Mouse (Mus musculus): ENCODE measurements at regions not wholly inside any gene's neighbourhood (a gene's known extent, or its start where the extent isn't known, plus 50 kb on each side); places are given as distances from the start of the nearest gene placed in this dataset.

DNA sequence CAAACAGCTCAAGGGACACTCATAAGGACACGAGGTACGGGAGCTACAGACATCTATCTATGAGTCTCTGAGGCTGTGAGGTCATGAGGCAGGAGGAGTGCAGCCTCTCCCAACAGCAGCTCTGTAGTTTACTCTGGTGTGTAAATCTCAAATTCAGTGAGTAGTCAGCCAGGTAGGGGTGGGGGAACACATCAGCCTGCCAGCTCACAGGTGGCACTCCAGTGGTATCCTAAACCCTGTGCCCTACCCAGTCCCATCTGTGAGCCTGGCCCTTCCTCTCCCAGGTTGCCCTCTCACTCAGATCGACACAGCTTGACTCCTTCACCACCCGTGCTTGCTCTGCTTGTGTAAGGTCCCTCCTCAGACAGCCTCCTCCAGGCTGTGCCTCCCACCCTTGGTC lies 202.2 kb downstream of the Sipa1l2 start:
- no peak for DNase-seq (ENCODE audit: low spot score in 2 of 2)

DNA sequence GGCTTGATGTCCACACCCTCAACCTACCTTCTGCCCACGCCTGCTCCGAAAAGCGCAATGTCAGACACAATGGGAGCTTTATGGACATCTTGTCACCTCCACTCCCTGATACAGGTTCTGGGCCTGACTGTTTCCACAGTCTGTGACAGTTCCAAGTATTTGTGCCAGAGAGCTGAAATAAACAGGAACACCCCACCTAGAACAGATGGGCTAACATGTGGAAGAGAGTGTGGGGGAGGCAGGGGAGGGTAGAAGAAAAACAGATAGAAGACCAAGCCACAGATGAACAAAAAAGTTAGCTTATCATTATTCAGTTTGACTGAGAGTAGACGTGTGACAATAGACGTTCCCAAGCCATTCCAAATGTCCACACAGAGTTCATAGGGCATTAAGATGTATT lies 204.6 kb downstream of the Sipa1l2 start:
- DNase-seq (ENCODE audit: low spot score in 2 of 2): no peak

DNA sequence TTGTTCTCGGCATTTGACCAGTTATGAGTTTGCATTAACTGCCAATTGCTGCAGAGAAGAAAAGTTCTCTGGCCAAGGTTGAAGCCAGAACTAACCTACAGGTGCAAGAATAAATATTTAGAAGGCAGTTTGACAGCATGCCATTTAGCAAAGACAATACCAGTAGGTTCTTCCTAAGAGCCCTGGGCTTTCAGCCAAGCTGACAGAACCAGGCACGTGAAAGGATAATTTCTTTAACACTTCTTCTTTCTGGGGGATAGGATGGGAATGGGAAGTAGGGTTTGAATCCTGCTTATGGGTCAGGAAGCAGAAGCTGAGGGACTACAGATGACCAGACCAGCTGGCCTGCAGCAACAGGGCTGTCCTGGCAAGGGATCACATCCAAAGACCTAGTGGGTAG lies 210.2 kb downstream of the Sipa1l2 start:
- no peak for DNase-seq (ENCODE audit: low spot score in 2 of 2)

DNA sequence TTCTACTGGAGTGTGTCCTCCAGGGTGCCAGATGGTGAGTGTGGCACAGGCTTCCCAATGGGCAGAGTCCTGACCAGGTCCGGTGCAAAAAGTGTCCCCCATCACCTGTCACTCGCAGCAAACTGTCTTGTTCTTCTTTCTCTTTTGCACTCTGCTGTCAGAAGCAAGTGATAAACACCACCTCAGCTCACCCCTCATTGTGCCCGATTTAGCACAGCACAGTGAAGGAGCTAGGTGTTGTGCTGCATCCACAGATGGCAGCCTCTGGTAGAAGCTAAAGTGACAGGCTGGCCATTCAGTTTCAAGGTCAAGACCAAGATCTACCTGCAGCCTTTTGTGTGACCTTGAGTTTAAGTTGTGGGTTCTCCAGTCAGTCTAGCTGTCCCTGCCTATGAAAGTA lies 211.8 kb downstream of the Sipa1l2 start:
- no peak for DNase-seq (ENCODE audit: low spot score in 2 of 2)

DNA sequence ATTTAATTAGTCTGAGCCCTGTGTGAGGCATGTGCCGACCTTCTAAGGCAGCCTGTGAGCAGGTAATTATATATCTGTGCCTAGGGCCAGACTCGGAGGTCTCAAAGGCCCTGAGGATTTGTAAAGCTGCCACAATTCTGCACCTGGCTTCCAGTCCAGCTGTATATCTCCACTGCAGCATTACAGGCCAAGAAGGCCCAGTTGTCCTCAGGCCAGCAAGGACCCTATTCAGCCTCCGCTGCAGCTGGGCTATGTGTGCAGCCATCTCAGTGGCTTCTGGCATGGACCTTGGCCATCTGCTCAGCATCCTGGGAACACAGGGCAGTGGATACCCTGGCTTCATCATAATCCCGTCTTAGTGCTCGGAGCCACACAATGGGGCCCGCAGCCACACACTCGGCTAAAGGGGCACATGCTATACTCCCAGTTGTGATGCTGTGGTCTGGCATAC lies 214.5 kb downstream of the Sipa1l2 start:
- peak; percentile 66 to 68 for DNase-seq (ENCODE audit: low spot score in 2 of 2)

DNA sequence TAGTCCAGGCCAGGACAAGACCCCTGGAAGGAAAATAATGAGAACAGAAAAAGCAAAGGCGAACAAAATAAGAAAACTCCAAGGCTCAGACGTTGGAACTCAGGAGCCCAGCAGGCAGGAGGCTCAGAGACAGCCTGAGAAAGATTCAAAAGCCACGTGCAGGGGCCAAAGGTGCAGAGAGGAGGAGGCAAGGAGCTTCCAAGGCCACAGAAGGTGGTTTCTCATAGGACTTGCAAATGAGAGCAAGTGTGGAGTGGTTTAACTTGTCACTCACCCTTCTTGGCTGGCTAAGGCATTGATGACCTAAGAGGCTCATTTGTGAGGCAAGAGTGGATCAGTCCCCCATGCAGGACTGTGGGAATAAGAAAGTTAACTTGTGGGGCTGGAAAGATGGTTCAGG lies 217.3 kb downstream of the Sipa1l2 start:
- DNase-seq (ENCODE audit: low spot score in 2 of 2): no peak

DNA sequence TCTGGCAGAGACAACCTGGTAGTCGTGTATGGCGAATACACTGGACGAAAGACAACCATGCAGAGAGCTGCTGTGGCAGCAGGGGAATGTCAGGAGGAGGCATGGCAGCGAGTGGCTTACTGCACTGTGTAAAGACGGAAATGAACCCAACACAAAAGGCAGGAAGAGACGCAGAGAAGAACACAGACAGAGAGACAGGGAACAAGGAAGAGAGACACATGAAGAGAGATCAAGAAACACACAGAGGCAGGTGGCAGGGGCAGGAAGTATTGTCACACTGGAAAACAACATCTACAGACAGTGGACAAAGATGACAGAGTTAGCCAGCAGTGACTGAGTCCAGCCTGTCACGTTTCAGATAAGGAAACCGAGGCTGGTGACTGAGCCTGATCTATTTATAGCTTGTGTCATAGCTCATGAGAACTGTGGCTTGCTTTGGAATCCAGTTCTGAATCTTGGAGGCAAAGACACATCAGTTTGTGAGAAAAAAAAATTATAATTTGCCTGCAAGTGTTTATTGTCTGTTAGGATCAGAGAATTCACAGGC lies 218.0 kb downstream of the Sipa1l2 start:
- DNase-seq (ENCODE audit: low spot score in 2 of 2): no peak

DNA sequence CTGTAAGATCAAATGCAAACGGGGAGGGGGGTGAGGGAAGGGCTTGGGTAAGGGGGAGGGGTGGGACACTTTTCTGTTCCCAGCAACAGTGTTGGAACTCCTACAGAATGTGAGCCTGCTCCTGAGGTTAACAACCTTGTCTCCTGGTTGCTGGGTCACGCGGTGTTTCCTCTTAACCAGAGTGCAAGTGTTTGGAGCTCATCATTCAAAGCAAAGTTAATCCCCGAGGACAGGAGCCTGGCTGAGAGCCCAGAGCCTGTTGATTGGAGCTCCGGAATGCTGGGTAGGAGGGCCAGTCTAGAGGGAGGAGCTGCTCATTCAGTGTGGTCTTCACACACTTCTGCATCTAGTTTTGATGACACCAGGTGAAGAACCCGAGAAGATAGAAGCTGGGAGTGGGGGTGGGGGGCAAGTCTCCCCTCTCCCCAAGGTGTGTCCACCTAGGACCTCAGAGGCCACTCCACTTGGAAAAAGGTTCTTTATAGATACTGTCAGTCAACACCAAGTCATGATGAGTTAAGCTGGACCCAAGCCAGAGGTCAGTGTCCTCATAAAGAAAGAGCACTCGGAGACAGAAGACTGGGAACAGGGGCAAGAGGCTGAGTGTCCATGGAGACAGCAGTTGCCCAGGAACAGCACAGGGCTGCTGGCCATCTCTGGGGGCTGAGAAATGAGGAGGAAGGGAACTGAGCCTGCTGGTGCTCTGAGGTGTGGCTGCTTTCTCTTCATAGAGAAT lies 220.2 kb downstream of the Sipa1l2 start:
- peak; percentile 51 to 58 for DNase-seq (ENCODE audit: low spot score in 2 of 2)

DNA sequence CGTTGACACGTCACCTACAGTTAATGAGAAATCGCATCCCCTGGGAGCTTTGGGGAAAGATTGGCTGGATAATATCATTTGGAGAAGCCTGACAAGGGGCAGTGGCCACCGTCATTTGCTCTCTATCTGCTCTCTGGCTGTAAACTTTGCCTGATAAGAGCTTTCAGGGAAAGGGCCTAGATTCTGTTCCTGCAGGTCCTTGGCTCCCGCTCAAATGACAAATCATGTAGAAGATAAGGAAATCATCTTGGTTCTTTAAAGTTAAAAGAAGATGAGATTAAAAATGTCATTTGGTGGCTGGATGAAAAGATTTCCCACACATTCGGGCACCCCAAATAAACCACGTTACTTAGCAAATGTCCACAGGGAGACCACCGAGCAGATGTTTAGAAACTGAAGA lies 223.4 kb downstream of the Sipa1l2 start:
- no peak for DNase-seq (ENCODE audit: low spot score in 2 of 2)

DNA sequence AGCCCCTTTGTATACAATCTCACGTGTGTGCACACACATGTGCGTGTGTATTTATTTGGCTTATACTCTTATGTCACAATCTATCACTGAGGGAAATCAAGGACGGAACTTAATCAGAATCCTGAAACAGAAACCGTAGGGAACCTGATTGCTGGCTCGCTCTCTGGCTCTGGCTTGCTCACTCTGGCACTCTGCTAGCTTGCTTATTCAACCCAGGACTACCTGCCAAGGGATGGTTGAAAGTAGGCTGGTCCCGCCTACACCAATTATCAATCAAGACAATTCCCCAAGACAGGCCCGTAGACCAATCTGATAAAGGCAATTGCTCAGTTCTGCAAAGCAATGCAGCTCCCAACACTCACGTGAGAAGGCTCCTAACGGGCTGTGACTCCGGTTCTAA lies 224.0 kb downstream of the Sipa1l2 start:
- DNase-seq (ENCODE audit: low spot score in 2 of 2): no peak

DNA sequence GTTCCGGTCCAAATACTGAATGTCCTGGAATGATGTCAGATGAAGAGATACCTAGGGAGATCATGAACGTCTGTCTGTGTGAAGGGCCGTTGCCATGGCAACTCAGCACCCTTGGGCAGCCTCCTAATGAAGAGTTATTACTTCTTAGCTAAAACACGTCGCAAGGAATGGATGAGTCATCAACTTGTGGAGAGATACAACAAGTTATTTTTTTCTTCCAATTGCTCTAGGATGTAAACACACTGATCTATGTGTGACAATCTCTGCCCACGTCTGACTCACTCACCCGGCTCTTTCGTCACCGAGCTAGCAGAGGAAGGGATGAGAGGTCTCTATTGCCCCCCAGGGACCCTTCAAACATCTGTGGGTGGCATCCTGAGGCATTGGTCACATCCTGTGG lies 225.7 kb downstream of the Sipa1l2 start:
- no peak for DNase-seq (ENCODE audit: low spot score in 2 of 2)

DNA sequence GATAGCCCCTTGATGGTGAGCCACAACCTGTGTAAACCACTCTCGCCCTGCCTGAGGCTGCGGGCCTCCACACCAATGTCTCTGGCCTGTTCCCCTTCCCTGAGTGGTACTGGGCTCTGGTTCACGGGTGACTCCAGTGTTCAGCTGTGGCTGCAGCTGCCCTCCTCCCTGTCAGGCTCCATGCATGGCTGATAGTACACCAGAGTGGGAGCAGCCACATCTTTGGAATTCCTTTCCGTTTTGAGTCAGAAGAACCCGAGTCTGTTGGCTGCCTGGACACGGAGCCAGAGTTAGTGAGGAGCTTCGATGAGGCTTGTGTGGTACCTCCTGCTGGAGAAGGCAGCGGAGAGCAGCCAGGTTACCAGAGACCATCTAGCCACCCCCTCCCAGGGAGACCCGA lies 227.1 kb downstream of the Sipa1l2 start:
- DNase-seq (ENCODE audit: low spot score in 2 of 2): no peak

DNA sequence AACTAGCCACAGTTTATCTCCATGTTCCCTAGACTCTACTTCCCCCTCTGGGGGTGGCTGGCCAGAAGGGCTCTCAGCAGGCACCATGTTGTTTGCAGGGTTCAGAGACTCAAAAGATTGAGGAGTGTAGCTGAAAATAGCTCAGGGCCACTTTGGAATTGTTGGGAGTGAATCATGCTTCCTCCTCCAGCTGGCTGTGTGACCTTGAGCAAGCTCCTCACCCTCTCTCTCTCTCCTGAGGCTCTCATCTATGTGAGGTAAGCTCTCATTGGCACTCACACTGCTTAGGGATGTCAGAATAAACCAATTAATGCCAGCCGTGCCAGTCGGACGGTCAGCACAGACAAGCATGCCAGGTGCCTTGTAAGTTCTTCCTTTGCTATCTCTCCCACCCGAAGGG lies 228.0 kb downstream of the Sipa1l2 start:
- no peak for DNase-seq (ENCODE audit: low spot score in 2 of 2)

DNA sequence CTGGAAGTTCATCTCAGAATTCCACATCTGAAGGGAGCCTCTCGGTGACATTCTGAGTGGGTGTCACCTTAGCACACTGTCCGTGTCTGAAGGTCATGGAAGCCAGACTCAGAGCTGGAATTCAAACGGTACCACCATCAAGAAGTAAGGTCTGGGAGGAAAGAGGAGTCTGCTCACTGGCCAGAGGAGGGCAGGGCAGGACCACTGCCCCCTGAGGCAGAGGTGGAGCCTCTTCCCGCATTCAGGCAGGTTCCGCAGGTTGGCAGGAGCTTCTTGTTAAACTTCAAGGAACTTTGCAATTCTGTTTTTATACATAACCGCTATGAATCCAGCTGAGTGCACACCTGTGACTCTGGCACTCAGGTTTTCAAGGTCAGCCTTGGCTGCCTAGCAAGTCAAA lies 231.4 kb downstream of the Sipa1l2 start:
- DNase-seq (ENCODE audit: low spot score in 2 of 2): no peak

DNA sequence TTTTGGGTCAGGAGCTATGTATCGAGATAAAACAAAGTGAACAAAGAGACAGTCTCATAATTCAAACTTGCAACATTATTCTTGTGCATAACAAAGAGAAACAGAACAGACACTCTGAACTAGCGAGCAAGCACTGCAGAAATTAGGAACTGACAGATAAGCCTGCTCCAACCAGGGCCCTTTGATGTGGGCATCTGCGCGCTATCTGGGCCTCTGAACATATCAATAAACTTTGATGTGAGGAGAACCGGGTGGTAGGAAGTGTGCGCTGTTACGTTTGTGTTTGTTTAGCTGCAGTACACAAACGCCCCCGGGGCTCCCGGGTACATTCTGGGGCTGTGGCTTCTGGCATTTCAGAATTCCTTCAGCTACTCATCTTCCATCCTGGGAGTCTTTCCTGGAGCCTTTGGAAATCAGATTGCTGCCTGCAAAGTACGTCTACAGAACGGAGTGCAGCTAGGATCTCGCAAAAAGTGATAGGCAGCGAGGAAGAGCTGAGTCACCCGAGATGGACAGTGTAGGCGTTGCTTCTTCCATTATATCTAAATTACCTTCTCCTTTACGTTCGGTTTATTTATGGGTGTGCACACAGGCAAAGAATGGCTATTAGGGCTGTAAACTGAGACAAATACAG lies 232.0 kb downstream of the Sipa1l2 start:
- DNase-seq (ENCODE audit: low spot score in 2 of 2): no peak

DNA sequence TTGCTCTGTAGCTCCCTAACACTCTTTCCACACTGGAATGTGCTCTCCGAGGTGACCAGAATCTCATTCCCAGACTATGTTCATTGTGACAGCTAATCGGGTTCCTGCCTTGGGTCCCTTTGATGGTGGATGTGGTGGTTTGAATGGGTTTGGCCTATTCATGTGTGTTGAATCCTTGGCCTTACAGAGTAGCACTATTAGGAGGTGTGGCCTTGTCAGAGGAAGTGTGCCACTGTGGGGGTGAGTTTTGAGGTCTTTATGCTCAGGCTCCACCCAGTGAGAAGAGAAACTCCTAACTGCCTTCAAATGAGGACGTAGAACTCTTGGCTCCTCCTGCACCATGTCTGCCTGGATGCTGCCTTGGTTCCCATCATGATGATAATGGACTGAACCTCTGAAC lies 232.8 kb downstream of the Sipa1l2 start:
- no peak for DNase-seq (ENCODE audit: low spot score in 2 of 2)

DNA sequence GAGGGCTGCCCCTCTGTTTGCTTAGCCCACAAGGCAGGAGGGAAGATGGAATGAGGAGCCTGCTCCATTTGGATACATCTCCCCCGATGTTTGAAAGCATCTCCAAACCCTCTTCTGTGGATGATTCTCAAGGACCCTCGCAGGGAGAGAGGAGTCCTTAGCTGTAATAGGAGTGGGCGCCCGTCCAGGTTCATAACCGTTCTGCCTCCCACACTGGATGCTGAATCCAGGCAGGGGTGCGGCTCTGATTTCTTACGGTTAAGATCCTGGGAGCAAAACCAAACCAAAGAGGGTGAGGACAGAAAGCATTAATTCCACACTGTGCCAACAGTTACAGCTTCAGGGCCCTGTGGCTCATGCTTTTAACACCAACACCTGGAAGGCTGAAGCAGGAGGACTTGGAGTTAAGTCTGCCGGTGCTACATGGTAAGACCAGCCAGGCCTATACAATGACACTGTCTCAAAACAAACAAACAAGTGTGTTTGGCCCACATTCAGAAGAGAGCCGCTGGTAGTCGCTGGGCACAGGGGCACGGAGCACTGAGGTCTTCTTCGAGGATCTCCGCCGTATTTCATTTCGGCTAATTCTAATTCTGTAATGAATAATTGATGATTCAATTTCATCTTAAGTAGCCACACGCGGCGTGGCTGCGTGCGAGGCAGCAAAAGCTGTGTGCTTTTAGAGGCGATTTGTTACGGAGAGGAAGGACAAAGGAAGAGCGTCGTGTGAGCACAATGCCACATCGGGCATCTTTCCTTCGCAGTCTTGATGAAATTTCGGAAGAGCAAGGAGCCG lies 233.8 kb downstream of the Sipa1l2 start:
- peak in 1 of 2 experiments; percentile 56 for DNase-seq (ENCODE audit: low spot score in 2 of 2)

DNA sequence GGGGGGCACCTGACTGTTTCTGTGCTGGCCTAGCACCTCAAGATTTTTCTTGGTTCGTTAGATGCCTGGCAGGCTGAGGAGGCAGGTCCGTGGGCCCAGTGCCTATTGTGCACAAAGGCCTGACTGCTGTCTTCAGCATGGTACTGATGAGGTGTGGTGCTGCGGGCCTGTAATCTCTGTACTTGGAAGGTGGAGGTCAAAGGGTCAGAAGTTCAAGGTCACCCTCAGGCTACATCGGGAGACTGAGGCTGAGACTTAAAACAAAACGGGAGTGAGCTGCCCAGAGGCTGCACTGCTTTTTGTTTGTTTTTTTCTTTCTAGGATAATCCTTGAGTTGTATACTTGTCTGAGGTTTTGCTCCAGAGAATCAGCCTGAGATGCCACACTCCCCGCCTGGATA lies 234.4 kb downstream of the Sipa1l2 start:
- DNase-seq (ENCODE audit: low spot score in 2 of 2): no peak

DNA sequence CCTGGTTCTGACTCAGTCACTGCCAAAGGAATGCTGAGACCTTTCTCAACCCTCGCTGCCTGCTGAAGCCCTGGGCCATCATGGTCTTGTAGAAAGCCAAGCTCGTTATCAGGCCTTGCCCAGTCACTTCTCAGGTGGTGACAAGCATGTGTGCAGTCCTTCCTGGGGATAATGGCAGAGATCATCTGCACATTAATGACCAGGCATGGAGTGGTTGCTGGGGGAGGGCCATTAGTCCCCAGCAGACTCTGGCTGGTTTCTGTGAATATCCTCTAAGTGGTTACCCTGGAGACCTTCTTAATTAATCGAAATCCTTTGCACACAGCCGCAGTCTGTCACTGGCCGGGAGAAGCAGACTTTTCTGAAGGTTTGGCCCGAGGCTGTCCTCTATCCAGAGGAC lies 239.0 kb downstream of the Sipa1l2 start:
- no peak for DNase-seq (ENCODE audit: low spot score in 2 of 2)

DNA sequence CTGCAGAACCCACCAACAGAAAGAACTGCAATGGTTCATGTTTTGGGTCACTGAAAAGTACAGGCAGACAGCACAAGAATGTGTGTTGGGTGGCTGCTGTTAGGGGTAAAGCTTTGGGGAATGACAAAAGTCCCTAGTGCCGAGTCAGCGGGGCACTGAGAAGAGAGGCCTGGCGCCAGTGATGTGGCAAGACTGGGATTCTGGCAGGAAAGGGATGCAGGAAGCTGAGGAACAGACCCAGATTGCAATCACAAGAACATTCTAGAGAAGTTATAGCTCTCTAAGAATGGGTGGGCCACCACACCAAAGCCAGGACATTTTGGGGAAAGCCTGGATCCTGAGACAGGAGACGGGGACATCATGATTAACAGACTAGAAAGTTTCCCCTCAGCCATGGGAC lies 241.0 kb downstream of the Sipa1l2 start:
- no peak for DNase-seq (ENCODE audit: low spot score in 2 of 2)

DNA sequence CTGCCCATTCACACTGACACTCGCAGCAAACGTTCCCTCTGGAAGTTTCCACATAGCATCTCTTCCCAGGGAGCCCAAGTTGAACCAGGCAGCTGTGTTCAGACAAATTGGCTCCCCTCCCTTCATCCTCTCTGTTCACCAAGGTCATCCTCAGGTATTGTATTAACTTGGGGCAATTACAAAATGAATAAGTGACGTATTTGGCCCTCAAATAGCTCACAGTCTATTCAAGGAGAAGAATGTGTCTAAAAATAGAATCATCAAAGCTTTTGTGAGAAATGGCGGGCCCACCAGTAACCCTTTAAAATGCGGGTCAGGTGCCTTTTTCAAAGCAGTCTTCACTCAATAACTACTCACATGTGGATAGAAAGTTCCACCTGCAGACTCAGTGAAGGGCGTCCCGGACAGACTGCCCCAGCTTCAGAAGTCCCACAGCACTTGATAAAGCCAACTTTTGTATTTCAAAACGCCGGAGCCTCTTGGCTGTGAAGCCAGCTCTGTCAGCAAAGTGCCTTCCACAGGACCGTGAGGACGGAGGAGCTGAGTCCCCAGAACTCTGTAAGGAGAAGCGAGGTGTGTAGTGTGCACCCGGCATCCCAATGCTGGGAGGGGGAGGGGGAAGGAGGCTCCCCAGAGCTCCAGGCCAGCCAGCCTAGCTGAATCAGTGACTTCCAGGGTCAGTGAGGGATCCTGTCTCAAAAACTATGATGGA lies 241.9 kb downstream of the Sipa1l2 start:
- DNase-seq (ENCODE audit: low spot score in 2 of 2): no peak

DNA sequence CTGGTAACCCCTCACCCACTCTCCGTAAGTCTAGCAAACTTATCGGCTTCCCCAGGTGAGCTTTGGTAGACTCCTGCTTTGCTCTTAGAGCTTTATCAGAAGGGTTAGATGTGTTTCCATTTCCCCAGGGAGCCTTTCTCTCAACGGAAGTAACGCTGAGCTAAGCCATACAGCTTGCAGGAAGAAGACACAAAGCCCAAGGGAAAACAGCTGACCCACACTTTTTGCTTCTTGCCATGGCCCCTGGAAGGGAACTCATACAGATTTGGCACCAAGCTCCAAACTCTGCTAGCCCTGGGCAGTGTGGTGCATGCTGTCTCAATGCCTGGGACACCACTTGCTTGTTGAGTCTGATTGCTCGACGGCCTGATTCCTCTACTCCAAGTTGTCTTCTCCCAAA lies 242.6 kb downstream of the Sipa1l2 start:
- no peak for DNase-seq (ENCODE audit: low spot score in 2 of 2)

Measured in right cerebral cortex, postnatal 10 days (tissue).